Mouse (Mus musculus) heart, embryonic 16.5 days (tissue): Measurements from ENCODE around the gene Gm20388. TPM values are rescaled to one million over a fixed set of nuclear protein-coding genes. Genes with fewer than 3 reads are reported as not detected.

Experiments used
- ATAC-seq: fragments of 200-750 bp; cut with Nextera tagmentation; replicated peaks from 2 replicates; pipeline ENCODE4 v1.8.0; 2017; ENCODE audit warnings: moderate number of reproducible peaks; ENCODE audit not compliant: insufficient read depth, low FRiP score; ENCODE audit errors: extremely low read depth
- H3K27ac ChIP-seq: fragments of 300-500 bp; sonication (generic); 2 replicates; pipeline ENCODE4 v1.5.1; 2014; ENCODE audit warnings: mild to moderate bottlenecking, low read length, control low read depth, moderate library complexity
- H3K27me3 ChIP-seq: fragments of 300-500 bp; sonication (generic); 2 replicates; pipeline ENCODE4 v1.6.1; 2014; ENCODE audit warnings: low read length, mixed read lengths; ENCODE audit not compliant: control insufficient read depth, insufficient read depth
- H3K36me3 ChIP-seq: fragments of 300-500 bp; sonication (generic); 2 replicates; pipeline ENCODE4 v1.6.1; 2014; ENCODE audit not compliant: control insufficient read depth, insufficient read depth
- H3K4me1 ChIP-seq: fragments of 300-500 bp; sonication (generic); 2 replicates; pipeline ENCODE4 v1.6.1; 2014; ENCODE audit warnings: low read length, mixed read lengths; ENCODE audit not compliant: control insufficient read depth, insufficient read depth
- H3K4me2 ChIP-seq: fragments of 300-500 bp; sonication (generic); 2 replicates; pipeline ENCODE4 v1.6.1; 2014; ENCODE audit warnings: low read depth, mild to moderate bottlenecking, control low read depth, low read length
- H3K4me3 ChIP-seq: fragments of 300-500 bp; sonication (generic); 2 replicates; pipeline ENCODE4 v1.5.1; 2014; ENCODE audit warnings: mild to moderate bottlenecking, control low read depth, low read length
- H3K9ac ChIP-seq: fragments of 300-500 bp; sonication (generic); 2 replicates; pipeline ENCODE4 v1.6.1; 2014; ENCODE audit warnings: low read length, control low read depth
- H3K9me3 ChIP-seq: fragments of 300-500 bp; sonication (generic); replicated peaks from 2 replicates; pipeline ENCODE4 v1.6.1; 2016; ENCODE audit warnings: low read length; ENCODE audit not compliant: control insufficient read depth
- WGBS: fragments of 180-500 bp; shearing (Covaris S2); extraction: QIAGEN DNeasy Blood & Tissue Kit; methylation state at CpG from one replicate; pipeline ENCODE4 v1.1.7; 2014; 5-methylcytosine and 5-hydroxymethylcytosine counted together
- polyA plus RNA-seq: library from polyadenylated mRNA; unstranded; fragments of >200 nt; fragmentation: Nextera tagmentation; extraction: Ambion mirVana; gene quantifications from 2 replicates; pipeline ENCODE4 v1.2.1, GENCODE M21; 2015

The Gm20388 gene
- polyA plus RNA-seq, 1 experiment from 2014 or later, result 4.5 TPM

GRCm38 (mm10) chr8:121995112-121995511 lies 2084.5 kb downstream of the Gm20388 start:
- H3K4me1 ChIP-seq, result no peaks in the 10 kb centered on the region
- H3K9ac ChIP-seq, result no peak overlapping the region
- H3K27ac ChIP-seq, result no peak overlapping the region
- no peak overlapping the region for H3K4me2 ChIP-seq
- no peaks in the 10 kb centered on the region for H3K9me3 ChIP-seq
- peaks cover 30% of the 10 kb centered on the region for H3K36me3 ChIP-seq
- no peak overlapping the region for H3K4me3 ChIP-seq
- 59% methylated on average over 4 of the region's 4 CpGs for WGBS
- no peak for ATAC-seq
- no peaks in the 10 kb centered on the region for H3K27me3 ChIP-seq

GRCm38 (mm10) chr8:121995895-121996294 lies 2085.3 kb downstream of the Gm20388 start:
- ATAC-seq, result no peak

GRCm38 (mm10) chr8:121998631-121999030 lies 2088.0 kb downstream of the Gm20388 start:
- H3K27me3 ChIP-seq, result no peaks in the 10 kb centered on the region
- H3K27ac ChIP-seq, result no peak overlapping the region
- H3K4me3 ChIP-seq, result no peak overlapping the region
- peaks cover 36% of the 10 kb centered on the region for H3K36me3 ChIP-seq
- no peaks in the 10 kb centered on the region for H3K4me1 ChIP-seq
- no peak overlapping the region for H3K4me2 ChIP-seq
- H3K9ac ChIP-seq, result no peak overlapping the region
- no peak for ATAC-seq
- no peaks in the 10 kb centered on the region for H3K9me3 ChIP-seq
- 81% methylated on average over 4 of the region's 4 CpGs for WGBS

More at GRCm38 (mm10) chr8:121995895-121996294, 2085.3 kb downstream of the Gm20388 start:
- Histone ChIP-seq H3K4me3 (no peak overlapping the region), H3K9ac (no peak overlapping the region), H3K36me3 (peaks cover 32% of the 10 kb centered on the region), H3K4me2 (no peak overlapping the region), H3K9me3 (no peaks in the 10 kb centered on the region), H3K27me3 (no peaks in the 10 kb centered on the region), H3K4me1 (no peaks in the 10 kb centered on the region), H3K27ac (no peak overlapping the region)
- 81% methylated on average over 3 of the region's 3 CpGs for WGBS

- WGBS, result 74% methylated on average over 5 of the region's 5 CpGs
Observed at GRCm38 (mm10) chr8:121999211-121999610, 2088.6 kb downstream of the Gm20388 start.

GRCm38 (mm10) chr8:122001339-122002115 lies 2090.9 kb downstream of the Gm20388 start:
- H3K9ac ChIP-seq, result no peak overlapping the region
- peaks cover 35% of the 10 kb centered on the region for H3K36me3 ChIP-seq
- H3K27ac ChIP-seq, result no peak overlapping the region
- no peaks in the 10 kb centered on the region for H3K27me3 ChIP-seq
- H3K9me3 ChIP-seq, result no peaks in the 10 kb centered on the region
- 79% methylated on average over 15 of the region's 15 CpGs for WGBS
- ATAC-seq, result no peak
- H3K4me1 ChIP-seq, result no peaks in the 10 kb centered on the region
- H3K4me2 ChIP-seq, result no peak overlapping the region
- H3K4me3 ChIP-seq, result no peak overlapping the region

More at GRCm38 (mm10) chr8:121999211-121999610, 2088.6 kb downstream of the Gm20388 start:
- Histone ChIP-seq H3K27me3 (no peaks in the 10 kb centered on the region), H3K9ac (no peak overlapping the region), H3K27ac (no peak overlapping the region), H3K4me1 (no peaks in the 10 kb centered on the region), H3K4me3 (no peak overlapping the region), H3K9me3 (no peaks in the 10 kb centered on the region), H3K36me3 (peaks cover 36% of the 10 kb centered on the region), H3K4me2 (no peak overlapping the region)
- ATAC-seq, result no peak

- no peak overlapping the region for H3K9ac ChIP-seq
- no peak overlapping the region for H3K4me2 ChIP-seq
- peaks cover 25% of the 10 kb centered on the region for H3K36me3 ChIP-seq
- no peak overlapping the region for H3K27ac ChIP-seq
- ATAC-seq, result no peak
- no peaks in the 10 kb centered on the region for H3K27me3 ChIP-seq
- H3K4me1 ChIP-seq, result peaks cover 4% of the 10 kb centered on the region
- H3K4me3 ChIP-seq, result no peak overlapping the region
- 78% methylated on average over 8 of the region's 8 CpGs for WGBS
- H3K9me3 ChIP-seq, result no peaks in the 10 kb centered on the region
Observed at GRCm38 (mm10) chr8:122003646-122004045, 2093.0 kb downstream of the Gm20388 start.

- Histone ChIP-seq H3K27me3 (no peaks in the 10 kb centered on the region), H3K27ac (no peak overlapping the region), H3K4me3 (no peak overlapping the region), H3K9me3 (no peaks in the 10 kb centered on the region), H3K4me1 (peaks cover 6% of the 10 kb centered on the region), H3K9ac (no peak overlapping the region), H3K36me3 (peaks cover 28% of the 10 kb centered on the region), H3K4me2 (no peak overlapping the region)
- no peak for ATAC-seq
- 84% methylated on average over 5 of the region's 5 CpGs for WGBS
Observed at GRCm38 (mm10) chr8:122004131-122004530, 2093.5 kb downstream of the Gm20388 start.

- H3K4me3 ChIP-seq, result no peak overlapping the region
- H3K36me3 ChIP-seq, result peaks cover 28% of the 10 kb centered on the region
- no peak overlapping the region for H3K4me2 ChIP-seq
- H3K9me3 ChIP-seq, result no peaks in the 10 kb centered on the region
- peaks cover 9% of the 10 kb centered on the region for H3K4me1 ChIP-seq
- H3K27me3 ChIP-seq, result no peaks in the 10 kb centered on the region
- WGBS, result 89% methylated on average over 25 of the region's 25 CpGs
- ATAC-seq, result no peak
- H3K27ac ChIP-seq, result no peak overlapping the region
- H3K9ac ChIP-seq, result no peak overlapping the region
Observed at GRCm38 (mm10) chr8:122005422-122006204, 2095.0 kb downstream of the Gm20388 start.
